Mouse (Mus musculus): Measurements from ENCODE around the gene Otop1. TPM values are rescaled to one million over a fixed set of nuclear protein-coding genes. Genes with fewer than 3 reads are reported as not detected.

The Otop1 gene
- polyA plus RNA-seq (2012; rRNA removed): not detected in 2 replicates

GRCm38 (mm10) chr5:38275771-38276170 is at the start of gene Otop1:
Otop1 (plus strand) TSS chr5:38275972.
- no peak for TF ChIP-seq CTCF (IDR thresholded peaks at IDR 0.05; ENCODE audit: extremely low read depth, insufficient read length, insufficient replicate concordance, low read depth, low read length)
- no peak for TF ChIP-seq POLR2A (IDR thresholded peaks at IDR 0.05; ENCODE audit: low read depth, low read length)
- Histone ChIP-seq H3K27me3 (ENCODE audit: control insufficient read depth, insufficient read depth, low read length) (peaks cover 30% of the 10 kb centered on the region), H3K36me3 (ENCODE audit: control insufficient read depth, insufficient read depth, low read length) (peaks cover 7% of the 10 kb centered on the region; the same call in 1 of the 2 replicates), H3K4me1 (ENCODE audit: control insufficient read depth, insufficient read depth, insufficient read length, low read length) (peaks cover 15% of the 10 kb centered on the region), H3K4me3 (ENCODE audit: low read depth, low read length) (peak within 1 kb of the TSS; percentile 4; the same call in 1 of the 2 replicates), H3K27ac (ENCODE audit: insufficient read depth, low read depth, low read length) (no peak within 1 kb of the TSS)
- 43% methylated on average over 4 of the region's 4 CpGs for WGBS

DNA sequence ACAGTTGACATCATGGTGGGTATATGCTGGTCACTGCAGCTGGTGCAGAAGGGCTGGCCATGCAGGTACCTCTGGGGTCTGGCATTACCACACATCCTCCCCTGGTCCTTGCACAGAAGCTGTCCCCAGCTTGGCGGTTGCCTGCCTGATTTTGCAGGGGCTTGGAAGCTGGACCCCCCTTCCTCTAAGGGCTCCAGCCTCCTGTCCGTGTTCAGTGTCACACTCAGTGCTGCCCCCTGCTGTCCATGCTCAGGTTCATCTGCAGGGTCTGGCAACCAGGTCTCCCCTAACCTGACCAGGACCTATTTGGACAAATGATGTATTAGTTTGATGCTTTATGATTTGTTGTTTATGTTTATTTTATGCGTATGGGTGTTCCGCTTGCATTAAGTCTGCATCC is 40.4 kb upstream of the Otop1 start:
- H3K4me1 ChIP-seq (ENCODE audit: control insufficient read depth, insufficient read depth, insufficient read length, low read length): no peaks in the 10 kb centered on the region
- peak; percentile 54; the same call in 1 of the 2 replicates for TF ChIP-seq CTCF (IDR thresholded peaks at IDR 0.05; ENCODE audit: extremely low read depth, insufficient read length, insufficient replicate concordance, low read depth, low read length)
- no peak for TF ChIP-seq POLR2A (IDR thresholded peaks at IDR 0.05; ENCODE audit: low read depth, low read length)
- no peaks in the 10 kb centered on the region for H3K27me3 ChIP-seq (ENCODE audit: control insufficient read depth, insufficient read depth, low read length)

DNA sequence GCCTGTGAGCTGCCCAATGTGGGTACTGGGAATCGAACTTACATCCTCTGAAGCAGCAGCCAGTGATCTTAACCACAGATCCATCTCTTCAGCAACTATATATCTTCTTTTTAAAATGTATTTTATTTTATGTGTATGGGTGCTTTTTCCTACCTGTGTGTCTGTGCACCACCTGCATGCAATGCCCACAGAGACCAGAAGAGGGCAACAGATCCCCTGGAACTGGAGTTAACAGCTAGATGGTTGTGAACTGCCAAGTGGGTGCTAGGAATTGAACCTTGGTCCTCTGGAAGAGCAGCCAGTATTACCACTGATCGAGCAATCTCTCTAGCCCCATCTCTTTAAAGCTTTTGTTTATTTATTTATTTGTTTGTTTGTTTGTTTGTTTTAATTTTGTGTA is 39.1 kb upstream of the Otop1 start:
- no peak for TF ChIP-seq CTCF (IDR thresholded peaks at IDR 0.05; ENCODE audit: extremely low read depth, insufficient read length, insufficient replicate concordance, low read depth, low read length)
- no peak for TF ChIP-seq POLR2A (IDR thresholded peaks at IDR 0.05; ENCODE audit: low read depth, low read length)
- no peaks in the 10 kb centered on the region for H3K27me3 ChIP-seq (ENCODE audit: control insufficient read depth, insufficient read depth, low read length)
- H3K36me3 ChIP-seq (ENCODE audit: control insufficient read depth, insufficient read depth, low read length): peaks cover 14% of the 10 kb centered on the region; the same call in 1 of the 2 replicates
- H3K4me1 ChIP-seq (ENCODE audit: control insufficient read depth, insufficient read depth, insufficient read length, low read length): no peaks in the 10 kb centered on the region
- no peak overlapping the region for H3K27ac ChIP-seq (ENCODE audit: insufficient read depth, low read depth, low read length)
- no peak overlapping the region for H3K4me3 ChIP-seq (ENCODE audit: low read depth, low read length)
- WGBS: 100% methylated on average over 2 of the region's 2 CpGs

More for the DNA sequence above, 40.4 kb upstream of the Otop1 start:
- H3K36me3 ChIP-seq (ENCODE audit: control insufficient read depth, insufficient read depth, low read length): peaks cover 22% of the 10 kb centered on the region
- 77% methylated on average over 4 of the region's 4 CpGs for WGBS
- H3K4me3 ChIP-seq (ENCODE audit: low read depth, low read length): no peak overlapping the region
- H3K27ac ChIP-seq (ENCODE audit: insufficient read depth, low read depth, low read length): no peak overlapping the region

GRCm38 (mm10) chr5:38240727-38241472 is 34.9 kb upstream of the Otop1 start:
- 27% methylated on average over 5 of the region's 5 CpGs for WGBS
- no peaks in the 10 kb centered on the region for H3K27me3 ChIP-seq (ENCODE audit: control insufficient read depth, insufficient read depth, low read length)
- no peaks in the 10 kb centered on the region for H3K4me1 ChIP-seq (ENCODE audit: control insufficient read depth, insufficient read depth, insufficient read length, low read length)
- TF ChIP-seq CTCF (IDR thresholded peaks at IDR 0.05; ENCODE audit: extremely low read depth, insufficient read length, insufficient replicate concordance, low read depth, low read length): no peak
- H3K4me3 ChIP-seq (ENCODE audit: low read depth, low read length): no peak overlapping the region
- H3K27ac ChIP-seq (ENCODE audit: insufficient read depth, low read depth, low read length): no peak overlapping the region
- H3K36me3 ChIP-seq (ENCODE audit: control insufficient read depth, insufficient read depth, low read length): no peaks in the 10 kb centered on the region

GRCm38 (mm10) chr5:38241473-38241834 is 34.3 kb upstream of the Otop1 start:
- Histone ChIP-seq H3K4me3 (ENCODE audit: low read depth, low read length) (no peak overlapping the region), H3K27me3 (ENCODE audit: control insufficient read depth, insufficient read depth, low read length) (no peaks in the 10 kb centered on the region; the same call in 1 of the 2 replicates), H3K27ac (ENCODE audit: insufficient read depth, low read depth, low read length) (no peak overlapping the region), H3K36me3 (ENCODE audit: control insufficient read depth, insufficient read depth, low read length) (no peaks in the 10 kb centered on the region), H3K4me1 (ENCODE audit: control insufficient read depth, insufficient read depth, insufficient read length, low read length) (no peaks in the 10 kb centered on the region)
- 91% methylated on average over 3 of the region's 3 CpGs for WGBS
- TF ChIP-seq POLR2A (IDR thresholded peaks at IDR 0.05; ENCODE audit: low read depth, low read length): no peak
- TF ChIP-seq CTCF (IDR thresholded peaks at IDR 0.05; ENCODE audit: extremely low read depth, insufficient read length, insufficient replicate concordance, low read depth, low read length): no peak

DNA sequence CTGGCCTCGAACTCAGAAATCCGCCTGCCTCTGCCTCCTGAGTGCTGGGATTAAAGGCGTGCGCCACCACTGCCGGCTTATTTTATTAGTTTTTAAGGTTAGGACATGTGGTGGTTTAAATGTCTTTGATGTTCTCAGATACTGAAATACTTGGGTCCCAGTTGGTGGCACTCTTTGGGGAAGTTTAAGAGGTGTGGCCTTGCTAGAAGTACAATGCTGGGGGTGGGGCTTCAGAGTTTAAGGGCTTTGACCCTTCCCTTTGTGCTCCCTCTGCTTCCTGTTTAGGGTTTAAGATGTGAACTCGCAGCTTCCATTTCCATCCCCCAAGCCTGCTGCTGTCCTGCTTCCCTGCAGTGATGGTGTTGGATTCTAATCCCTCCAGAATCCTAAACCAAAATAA is 33.8 kb upstream of the Otop1 start:
- TF ChIP-seq POLR2A (IDR thresholded peaks at IDR 0.05; ENCODE audit: low read depth, low read length): no peak
- no peak for TF ChIP-seq CTCF (IDR thresholded peaks at IDR 0.05; ENCODE audit: extremely low read depth, insufficient read length, insufficient replicate concordance, low read depth, low read length)
- Histone ChIP-seq H3K4me3 (ENCODE audit: low read depth, low read length) (no peak overlapping the region), H3K27me3 (ENCODE audit: control insufficient read depth, insufficient read depth, low read length) (no peaks in the 10 kb centered on the region; the same call in 1 of the 2 replicates), H3K4me1 (ENCODE audit: control insufficient read depth, insufficient read depth, insufficient read length, low read length) (no peaks in the 10 kb centered on the region), H3K27ac (ENCODE audit: insufficient read depth, low read depth, low read length) (no peak overlapping the region), H3K36me3 (ENCODE audit: control insufficient read depth, insufficient read depth, low read length) (no peaks in the 10 kb centered on the region)
- WGBS: 87% methylated on average over 6 of the region's 6 CpGs

DNA sequence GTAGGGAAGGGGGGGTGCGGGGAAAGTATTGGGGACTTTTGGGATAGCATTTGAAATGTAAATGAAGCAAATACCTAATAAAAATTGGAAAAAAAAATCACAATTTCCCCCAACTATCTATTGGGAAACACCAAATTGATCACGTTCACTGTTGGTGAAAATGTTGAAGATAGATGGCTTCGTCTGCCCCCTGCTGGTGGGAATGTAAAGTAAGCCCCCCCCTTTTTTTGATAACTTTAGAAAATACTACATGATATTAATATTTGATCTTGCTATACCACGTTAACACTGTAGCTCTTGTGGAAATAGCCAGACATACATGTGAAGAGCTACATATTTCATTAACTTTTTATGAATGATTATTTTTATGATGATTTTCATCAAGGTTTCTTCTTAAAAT is 20.6 kb upstream of the Otop1 start:
- no peaks in the 10 kb centered on the region for H3K27me3 ChIP-seq (ENCODE audit: control insufficient read depth, insufficient read depth, low read length)
- WGBS: 34% methylated on average over 4 of the region's 4 CpGs
- no peaks in the 10 kb centered on the region for H3K36me3 ChIP-seq (ENCODE audit: control insufficient read depth, insufficient read depth, low read length)
- no peaks in the 10 kb centered on the region for H3K4me1 ChIP-seq (ENCODE audit: control insufficient read depth, insufficient read depth, insufficient read length, low read length)
- no peak overlapping the region for H3K27ac ChIP-seq (ENCODE audit: insufficient read depth, low read depth, low read length)
- TF ChIP-seq POLR2A (IDR thresholded peaks at IDR 0.05; ENCODE audit: low read depth, low read length): no peak
- TF ChIP-seq CTCF (IDR thresholded peaks at IDR 0.05; ENCODE audit: extremely low read depth, insufficient read length, insufficient replicate concordance, low read depth, low read length): no peak
- no peak overlapping the region for H3K4me3 ChIP-seq (ENCODE audit: low read depth, low read length)

Measured in small intestine, adult 2 months (tissue).